Mouse (Mus musculus): ENCODE measurements around the gene S100a5.

The S100a5 gene

DNA sequence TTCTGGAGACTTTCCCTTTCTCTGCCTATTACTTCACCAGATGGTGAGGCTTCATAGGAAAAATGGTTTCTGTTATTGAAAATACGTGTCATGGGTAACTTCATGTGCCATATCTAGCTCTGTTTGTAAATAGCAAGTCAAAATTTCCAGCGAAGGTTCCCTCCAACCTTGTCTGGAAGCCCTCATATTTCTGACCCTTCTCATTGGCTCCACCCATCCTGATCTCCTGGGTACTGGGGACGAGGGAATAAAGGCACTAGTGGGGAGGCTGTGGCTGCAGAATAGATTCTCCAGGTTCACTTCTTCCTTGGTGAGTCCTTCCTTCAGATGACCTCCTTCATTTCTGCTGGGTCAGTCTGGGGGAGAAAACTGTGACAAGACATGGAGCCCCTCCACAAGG is at the start of gene S100a5:
Gene S100a5, plus strand, starts transcription at position 301 of the 400 bp plus-strand sequence.
- no peak for DNase-seq

DNA sequence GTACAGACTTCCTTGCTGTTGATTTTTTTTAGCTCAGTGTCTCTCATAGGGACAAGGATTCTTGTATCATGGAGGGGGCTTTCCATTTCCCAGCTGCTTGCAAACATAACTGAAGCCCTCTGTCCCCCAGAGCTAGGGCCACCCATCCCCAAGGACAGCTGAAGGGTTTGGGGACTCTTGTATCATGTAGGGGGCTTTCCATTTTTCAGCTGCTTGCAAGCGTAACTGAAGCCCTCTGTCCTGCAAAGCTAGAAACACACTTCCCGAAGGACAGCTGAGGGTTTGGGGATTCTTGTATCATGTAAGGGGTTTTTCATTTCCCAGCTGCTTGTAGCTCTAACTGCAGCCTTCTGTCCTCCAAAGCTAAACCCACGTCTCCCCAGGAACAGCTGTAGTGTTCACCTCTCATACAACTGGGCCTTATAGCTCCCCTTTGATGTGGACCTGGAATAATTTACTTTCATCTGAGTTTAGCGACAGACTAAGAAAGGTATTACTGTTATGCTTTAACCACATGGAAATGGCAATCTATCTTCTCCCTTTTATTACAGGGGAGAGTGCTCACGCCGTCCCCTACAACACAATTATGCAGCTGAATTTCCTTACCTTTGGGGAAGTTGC is 48.2 kb upstream of the S100a5 start, which contains the start of gene S100a3:
Gene S100a3, plus strand, starts transcription at position 571 of the 621 bp plus-strand sequence.
- peak; percentile 27 for DNase-seq

DNA sequence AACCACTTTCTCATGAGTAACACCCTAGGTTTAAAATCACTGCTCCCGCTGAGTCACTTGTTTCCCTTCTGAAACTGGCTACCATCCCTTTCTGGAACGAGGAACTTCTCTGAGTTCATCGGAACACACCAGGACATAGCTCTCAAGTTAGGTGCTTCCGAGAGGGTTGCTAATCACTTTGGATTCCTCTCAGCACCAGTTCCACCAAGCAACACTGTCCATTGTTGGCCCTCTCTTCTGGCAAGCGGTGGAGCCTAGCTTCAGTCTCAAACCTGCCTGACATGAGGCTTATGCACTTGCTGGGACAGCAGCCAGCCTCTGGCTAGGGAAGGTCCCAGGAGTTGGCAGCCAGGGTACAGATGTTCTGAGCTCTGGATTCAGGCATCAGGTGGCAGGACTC is 33.6 kb upstream of the S100a5 start:
- peak; percentile 96 for DNase-seq

DNA sequence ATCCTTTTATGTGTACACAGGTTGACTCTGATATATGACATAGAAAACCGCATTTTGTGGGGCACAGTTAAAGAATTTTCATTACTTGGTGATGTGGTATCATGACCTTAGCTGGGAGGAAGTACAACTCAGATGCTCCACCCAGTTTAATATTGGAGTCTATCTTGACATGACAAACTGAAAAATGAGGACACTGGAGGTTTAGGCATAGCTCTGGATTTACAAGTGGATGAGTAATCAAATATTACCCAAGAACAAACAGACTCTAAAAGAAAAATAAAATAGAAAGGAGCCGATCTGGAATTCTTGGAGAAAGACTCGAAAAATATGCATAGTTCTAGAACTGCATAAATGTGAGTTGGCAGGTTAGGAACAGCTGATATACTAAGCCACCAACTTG is 33.0 kb upstream of the S100a5 start:
- no peak for DNase-seq

DNA sequence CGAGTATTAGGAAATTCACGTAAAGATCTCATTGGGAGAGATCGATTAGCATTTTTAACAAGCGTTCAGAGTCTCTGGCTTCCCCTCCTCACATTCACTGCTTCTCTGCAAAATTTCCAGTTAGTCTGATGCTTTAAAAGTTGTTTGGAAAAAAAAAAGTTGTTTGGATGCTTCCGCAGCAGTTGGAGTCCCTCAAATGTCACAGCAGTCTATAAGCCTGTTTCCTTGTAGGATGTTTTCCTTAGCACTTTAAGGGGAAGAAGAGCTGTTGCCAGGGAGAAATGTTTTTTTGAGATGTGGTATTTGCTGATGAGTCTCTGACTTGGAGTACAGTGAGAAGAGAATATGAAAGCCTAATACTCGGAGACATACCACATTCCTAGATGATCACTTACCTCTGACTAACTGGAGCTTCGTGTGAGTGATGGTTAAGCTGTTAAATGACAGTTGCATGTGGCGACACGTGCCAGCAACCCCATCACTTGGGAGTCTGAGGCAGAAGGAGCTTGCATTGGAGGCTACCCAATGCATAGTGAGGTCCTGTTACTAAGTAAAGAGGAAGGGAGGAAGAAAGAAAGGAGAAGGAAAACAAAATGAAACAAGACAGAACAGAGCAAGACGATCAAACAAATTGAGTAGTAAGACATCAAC is 31.8 kb upstream of the S100a5 start:
- DNase-seq, result peak; percentile 68

DNA sequence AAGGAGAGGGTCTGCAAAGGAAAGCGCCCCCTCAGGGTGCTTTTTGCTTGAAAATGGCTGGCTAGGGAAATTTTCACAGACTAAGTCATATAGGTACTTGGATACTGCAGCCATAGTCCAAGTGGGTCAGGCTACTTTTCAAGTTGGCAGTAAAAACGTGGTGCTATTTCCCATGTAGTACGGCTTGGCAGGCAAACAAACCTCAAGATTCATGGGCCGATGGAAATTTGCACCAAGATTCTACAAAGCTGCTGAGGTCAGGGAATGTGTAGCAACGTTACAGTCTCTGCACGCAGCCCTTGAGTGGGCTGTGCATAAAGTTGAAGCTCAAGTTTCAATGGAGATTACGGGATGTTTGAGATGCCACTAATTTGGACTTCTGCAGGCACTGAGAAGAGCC is 28.9 kb upstream of the S100a5 start:
- DNase-seq, result peak; percentile 76

DNA sequence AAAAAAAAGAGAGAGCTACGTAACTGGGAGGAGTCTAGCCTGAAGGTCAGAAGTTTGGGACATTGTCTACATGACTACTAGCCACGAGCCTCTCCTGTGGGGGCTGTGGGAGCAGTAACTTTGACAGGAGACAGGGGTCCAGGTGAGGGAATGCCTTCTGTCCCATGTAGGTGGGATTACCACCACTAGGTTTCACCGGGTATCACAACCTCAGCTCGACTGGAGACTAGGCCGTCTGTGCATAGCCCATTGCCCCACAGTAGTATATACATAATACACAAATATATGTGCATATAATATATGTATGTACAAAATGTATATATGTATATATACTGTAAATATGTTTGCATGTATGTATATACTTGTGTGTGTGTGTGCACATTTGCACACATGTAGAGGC is 27.2 kb upstream of the S100a5 start:
- DNase-seq, result peak; percentile 55

DNA sequence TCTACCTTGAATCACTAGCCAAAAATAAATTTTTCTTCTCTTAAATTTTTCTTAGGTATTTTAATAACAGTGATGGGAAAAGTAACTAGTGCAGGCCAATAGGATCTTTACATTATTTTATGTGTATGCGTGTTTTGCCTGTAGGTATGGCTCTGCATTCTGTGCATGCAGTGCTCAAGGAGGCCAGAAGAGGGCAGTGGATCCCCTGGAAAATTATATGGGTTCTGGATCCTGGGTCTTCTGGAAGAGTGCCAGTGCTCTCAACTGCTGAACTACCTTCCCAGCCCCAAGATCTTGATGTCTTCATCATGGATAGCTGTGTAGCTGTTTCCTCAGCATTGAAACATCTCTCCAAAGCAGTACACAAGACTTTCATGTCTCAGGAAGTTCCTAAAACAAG is 26.2 kb upstream of the S100a5 start:
- peak; percentile 73 for DNase-seq

DNA sequence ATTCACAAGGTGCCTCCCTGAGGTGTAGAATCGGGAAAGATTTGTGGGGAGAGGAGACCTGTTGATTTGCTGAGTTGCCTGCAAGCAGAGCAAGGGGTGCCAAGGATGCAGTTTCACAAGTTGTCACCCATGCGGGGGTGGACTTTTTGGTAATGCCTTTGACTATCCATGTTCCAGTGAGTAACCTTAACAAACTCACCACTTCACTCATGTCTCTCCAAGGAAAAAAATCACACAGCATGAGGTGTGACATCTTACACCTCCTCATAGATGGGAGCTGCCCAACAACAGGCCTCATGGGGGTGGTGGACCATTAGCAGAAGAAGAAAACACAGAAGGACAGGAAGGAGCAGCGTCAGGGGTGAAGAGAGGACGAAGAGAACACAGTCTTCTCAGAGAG is 25.8 kb upstream of the S100a5 start:
- DNase-seq, result peak; percentile 79

DNA sequence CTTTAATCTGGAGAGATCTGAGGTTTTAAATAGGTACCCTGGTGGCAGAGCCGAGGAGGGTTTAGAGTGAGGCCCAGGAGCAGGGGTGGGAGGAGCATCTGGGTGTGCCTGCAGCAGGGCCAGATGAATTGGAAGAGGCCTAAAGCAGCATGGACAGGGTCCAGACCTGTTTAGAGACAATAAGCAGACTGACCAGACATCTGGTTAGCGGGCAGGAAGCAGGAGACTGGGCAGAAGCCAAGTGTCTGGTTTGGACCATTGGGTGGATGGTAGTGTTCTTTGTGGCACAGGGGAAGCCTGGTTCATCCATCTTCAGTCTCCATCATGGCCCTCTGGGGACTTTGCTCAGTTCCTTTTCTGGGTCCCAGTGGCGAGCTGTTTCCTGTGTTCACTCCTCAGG is 24.4 kb upstream of the S100a5 start:
- peak; percentile 98 for DNase-seq

DNA sequence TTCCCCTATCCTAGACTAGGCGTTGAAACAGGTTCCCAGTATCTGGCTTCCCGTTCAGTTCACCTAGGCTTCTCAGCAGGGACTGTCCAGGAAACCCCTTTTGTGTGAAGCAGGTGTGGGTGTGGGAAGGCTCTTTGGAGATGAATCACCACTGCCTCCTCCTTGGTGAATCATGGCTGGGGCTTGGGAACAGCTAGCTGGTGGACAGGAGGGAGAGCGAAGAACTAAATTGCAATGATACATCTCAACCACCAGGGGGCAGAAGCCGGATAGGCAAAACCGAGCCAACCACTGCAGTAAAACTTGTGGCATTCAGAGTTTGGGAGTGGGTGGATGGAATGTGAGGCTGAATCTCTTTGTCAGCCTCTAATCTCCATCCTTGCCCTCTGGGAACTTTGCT is 22.7 kb upstream of the S100a5 start:
- DNase-seq, result peak; percentile 94

DNA sequence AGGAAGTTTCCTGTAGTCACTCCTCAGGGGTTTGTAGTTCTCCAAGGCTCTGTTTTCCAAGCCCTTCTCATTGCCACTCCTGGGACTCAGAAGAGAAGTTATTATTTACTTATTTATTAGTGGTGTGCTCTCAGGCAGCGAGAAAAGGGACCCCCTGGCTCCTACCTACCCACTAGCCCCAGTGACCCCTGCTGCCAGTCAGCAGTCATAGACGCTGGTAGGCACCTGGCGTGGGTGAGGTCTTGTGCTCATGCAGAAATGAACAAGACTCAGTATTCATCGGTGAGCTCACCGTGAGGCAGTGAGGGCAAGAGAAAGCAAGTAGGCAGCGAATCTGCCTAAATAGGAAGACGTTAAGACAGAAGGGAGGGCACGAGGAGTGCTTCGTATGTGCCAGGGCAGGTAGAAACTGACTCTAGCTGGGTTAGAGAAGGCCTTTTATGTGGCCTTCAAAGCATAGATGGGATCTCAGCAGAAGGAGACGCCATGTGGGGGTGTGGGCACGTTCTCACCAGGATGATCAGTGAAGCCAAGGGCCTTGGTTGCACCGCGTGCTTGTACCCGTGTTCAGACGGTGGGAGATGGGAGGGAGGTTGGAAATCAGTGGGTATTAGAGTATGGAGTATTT is 22.2 kb upstream of the S100a5 start:
- peak; percentile 92 for DNase-seq

DNA sequence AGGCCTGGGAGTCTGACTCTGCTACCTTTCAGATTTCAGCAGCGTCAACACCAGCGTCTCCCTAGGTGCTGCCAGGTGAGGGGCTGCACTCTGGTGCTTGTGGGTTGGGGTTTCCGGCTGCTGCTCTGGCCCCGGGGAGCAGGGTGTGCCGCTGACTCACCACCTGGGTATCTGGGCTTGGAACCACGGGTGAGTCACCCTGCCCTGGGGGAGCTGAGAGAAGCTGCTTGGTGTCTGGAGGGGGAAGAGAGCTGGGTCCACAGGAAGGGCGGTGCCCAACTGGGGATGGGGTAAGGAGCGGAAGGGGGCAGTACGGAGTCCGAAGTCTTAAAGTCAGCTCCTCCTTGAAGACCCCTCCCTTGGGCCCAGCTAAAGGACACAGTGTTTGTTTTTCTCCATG is 21.4 kb upstream of the S100a5 start:
- peak; percentile 99 for DNase-seq

DNA sequence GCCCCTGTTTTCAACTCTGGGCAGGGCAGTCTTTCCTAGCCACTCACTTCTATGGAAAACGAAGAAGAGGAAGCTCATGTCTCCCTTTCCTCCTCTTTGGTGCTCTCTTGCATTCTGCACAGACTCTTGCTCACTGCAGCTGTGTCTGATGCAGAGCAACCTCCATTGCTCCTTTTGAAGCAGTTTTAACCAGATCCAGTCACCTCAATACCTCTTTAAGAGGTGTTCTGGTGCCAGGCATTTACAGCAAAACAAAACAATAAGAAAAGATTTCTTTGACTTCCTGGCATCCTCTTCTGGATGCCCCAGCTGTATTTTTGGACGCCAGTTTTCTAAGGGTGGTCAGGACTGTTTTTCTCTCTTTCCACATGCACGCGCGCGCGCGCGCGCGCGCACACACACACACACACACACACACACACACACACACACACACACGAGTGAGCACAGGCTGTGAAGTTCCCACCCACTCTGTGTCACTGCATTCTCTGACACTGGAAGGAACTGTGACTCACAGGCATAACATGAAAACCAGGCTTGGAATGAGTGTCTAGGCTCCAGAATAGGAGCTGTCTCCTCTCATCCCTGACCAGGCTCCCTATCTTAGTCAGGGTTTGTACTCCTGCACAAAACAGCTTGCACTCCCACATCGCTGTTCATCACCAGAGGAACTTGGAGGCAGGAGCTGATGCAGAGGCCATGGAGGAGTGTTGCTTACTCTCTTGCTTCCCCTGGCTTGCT is 20.8 kb upstream of the S100a5 start:
- DNase-seq, result peak; percentile 95

DNA sequence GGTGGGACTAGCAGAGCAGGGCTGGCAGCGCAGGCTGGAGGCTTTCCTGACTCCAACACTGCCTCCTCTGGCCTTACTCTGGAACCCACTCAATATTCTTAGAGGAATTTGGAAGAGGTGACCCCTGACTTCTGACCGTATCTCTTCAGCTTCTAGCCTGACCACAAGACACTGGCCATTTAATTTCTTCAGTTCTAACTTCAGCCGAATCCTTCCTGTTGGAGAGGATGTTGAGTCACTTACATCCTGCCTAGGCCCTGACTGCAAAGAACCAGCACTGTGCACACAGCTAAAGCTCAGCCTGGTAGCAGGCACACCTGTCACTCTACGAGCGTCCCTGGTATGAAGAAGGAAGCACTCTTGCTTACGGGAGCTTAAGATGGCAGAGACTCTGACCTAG is 18.9 kb upstream of the S100a5 start:
- no peak for DNase-seq

DNA sequence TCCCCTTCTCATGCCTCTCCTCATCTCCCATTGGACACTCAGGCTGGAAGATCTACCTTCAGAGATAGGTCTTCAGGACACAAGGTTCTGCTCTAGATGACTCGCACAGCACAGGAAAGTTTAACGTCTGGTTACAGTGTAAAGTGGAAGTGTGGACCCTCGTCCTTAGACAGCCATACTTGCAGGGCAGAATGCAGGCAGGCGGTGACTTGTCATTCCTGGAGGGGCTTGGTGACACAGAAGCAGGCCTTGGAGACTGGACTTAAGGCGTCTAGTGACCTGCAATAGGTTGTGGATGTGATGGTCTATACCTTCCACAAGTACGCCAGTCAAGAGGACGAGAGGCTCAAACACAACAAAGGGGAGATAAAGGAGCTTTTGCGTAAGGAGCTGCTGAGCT is 18.4 kb upstream of the S100a5 start, which contains the start of gene S100a2:
Gene S100a2, plus strand, starts transcription at position 301 of the 400 bp plus-strand sequence.
- DNase-seq, result no peak

DNA sequence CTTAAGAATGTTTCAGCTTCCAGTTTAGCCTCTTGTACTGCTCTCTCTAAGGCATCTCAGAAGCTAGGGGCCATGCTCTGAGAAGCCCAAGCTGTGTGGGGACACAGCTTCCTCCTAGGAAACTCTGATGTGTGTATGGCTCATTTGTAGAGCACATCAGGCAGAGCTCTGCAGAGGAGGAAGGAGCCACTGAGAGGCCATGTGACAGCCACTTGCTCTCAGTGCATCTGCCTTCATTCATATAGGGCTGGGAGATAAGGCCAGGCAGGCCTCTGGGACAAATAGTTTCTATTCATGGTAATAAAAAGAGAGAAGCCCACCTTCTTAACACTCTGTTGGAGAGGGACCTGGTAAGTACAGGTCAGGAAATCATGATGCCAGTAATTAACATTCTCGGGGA is 13.9 kb upstream of the S100a5 start:
- peak; percentile 84 for DNase-seq

DNA sequence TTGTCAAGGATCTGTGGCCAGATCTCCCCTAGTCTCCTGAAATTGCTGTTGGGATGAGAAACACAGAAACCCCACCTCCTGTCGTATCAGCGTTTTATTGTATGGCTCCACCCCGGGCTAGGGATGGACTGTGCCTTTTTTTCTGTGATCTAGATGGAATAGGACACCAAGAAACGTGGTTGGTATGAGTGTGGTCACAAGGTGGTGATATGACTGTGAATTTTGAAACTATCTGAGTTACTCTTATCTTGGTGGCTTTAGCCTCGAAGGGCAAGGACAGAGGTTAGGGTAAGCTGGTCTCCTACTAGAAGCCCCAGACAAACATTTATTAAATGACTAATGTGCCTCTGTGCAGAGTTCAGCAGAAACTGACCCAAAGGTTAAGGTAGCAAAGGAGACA is 12.8 kb upstream of the S100a5 start:
- no peak for DNase-seq

DNA sequence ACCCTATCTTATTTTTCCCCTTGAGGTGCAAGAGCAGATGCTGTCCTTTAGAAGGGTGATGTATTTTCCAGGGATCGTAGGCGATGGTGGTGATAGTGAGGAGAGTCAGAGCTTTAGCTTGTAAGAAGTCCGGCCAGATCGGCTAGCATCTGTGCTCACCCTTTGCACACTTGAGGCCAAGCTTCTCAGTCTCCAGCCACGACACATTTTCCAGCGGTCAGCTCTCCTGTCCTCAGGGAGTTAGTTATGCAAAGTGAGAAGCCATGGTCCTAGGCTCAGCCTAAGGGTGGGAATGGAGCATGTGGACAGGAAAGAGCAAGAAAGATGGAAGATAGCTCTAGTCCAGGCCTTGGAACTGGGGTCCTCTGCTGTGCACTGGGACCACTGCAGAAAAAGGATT is 11.5 kb upstream of the S100a5 start:
- peak; percentile 94 for DNase-seq

DNA sequence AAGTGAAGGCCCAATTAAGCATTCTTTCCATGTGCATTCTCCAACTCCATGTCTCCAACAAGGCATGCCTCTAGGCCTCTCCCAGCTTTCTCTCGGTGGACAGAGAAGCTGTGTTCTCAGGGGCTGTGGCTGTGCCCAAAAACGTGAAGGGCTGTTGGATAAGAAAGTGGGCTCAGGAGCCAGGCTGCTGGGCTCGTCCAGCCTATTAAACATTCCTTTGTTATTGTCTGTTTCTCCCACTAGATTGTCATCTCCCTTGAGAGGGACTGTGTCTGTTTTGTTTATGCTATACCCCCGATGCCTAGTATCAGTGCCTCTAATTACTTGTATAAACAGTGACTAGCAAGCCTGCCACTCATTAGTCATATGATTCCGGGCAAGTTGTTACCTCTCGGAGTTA is 10.6 kb upstream of the S100a5 start:
- peak; percentile 73 for DNase-seq

DNA sequence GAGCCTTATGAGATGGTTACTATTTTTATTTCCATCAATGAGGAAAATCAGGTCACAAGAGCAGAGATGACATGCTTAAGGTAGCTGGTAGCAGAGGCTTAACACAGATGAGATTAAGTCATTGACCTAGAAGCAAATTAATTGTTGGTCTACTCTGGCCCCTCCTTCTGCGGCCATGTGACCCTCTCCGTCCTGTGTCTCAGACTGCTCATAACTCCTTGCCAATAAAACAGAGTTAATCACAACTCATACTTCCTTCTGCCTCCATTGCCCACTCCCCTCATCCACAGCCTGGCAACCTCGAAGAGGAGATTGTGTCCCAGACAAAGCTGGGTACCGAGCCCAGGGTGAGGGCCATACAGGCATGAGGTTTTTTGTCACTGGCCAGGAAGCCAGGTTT is 10.1 kb upstream of the S100a5 start:
- DNase-seq, result peak; percentile 82

DNA sequence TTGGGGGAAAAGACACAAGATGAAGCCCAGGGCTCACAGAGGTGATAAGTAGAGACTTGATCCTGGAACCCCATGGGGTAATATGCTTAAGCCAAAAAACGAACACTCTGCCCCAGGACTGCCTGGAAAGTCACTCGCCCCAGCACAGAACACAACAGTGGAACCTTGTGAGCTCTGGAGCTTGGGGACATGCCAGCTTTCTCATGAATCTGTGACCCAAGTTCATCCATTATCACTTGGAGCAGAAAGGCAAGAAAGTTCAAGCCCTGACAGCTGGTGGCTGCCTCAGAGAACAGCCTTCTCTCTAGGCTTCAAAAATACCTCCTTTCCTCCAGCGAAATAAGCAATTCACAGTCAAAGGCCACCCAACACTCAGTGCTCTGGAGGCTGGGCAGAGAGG is 8.9 kb upstream of the S100a5 start:
- DNase-seq, result peak; percentile 96

DNA sequence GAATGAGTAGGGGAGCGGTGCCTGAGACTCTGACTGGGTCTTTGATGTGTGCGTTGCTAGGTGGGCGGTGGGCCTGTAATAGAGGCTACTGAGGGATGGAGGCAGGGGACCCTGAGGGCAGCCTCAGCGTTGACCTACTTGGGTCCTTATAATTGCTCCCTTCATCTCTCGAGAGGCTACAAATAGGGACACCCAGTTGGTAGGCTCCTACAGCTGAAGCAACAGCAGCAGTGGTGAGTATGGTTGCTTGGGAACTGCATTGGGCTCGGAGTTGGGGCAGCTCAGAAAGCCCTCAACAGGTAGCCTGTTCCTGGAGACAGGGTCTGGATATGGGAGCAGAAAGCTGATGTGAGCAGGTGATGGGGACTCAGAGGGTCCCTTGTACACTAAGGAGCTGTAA is 8.3 kb upstream of the S100a5 start:
- peak; percentile 85 for DNase-seq

Measured in heart, adult 11 months (tissue).